Mouse (Mus musculus): ENCODE data around the gene Troap. TPM values are rescaled to one million over a fixed set of nuclear protein-coding genes. Genes with fewer than 3 reads are reported as not detected.
"Not testable (repeated sequence)": the region's sequence is repeated elsewhere in the genome, so short reads cannot be mapped to it uniquely, and the experiment has no call there.

Gene Troap
- polyA plus RNA-seq, 1 experiment from 2014 or later = 4.6 TPM

- Histone ChIP-seq H3K9me3 (replicated peaks) (no peaks in the 10 kb centered on the region), H3K27ac (replicated peaks) (no peak overlapping the region), H3K9ac (replicated peaks) (no peak overlapping the region), H3K4me1 (peaks cover 5% of the 10 kb centered on the region), H3K36me3 (no peaks in the 10 kb centered on the region), H3K27me3 (replicated peaks) (0 out of 2 replicates have a peak, but pooled peaks cover 3% of the 10 kb centered on the region), H3K4me3 (replicated peaks) (no peak overlapping the region), H3K4me2 (no peak overlapping the region)
- no peak for ATAC-seq (ENCODE audit: low FRiP score)
- 69% methylated on average over 3 of the region's 3 CpGs for WGBS
Measured at GRCm38 (mm10) chr15:99044854-99045253, 29.5 kb upstream of the Troap start.

GRCm38 (mm10) chr15:99045734-99046133 lies 28.6 kb upstream of the Troap start:
- ATAC-seq (ENCODE audit: low FRiP score); H3K4me1 ChIP-seq; H3K36me3 ChIP-seq; H3K9ac ChIP-seq (replicated peaks); H3K27ac ChIP-seq (replicated peaks); H3K27me3 ChIP-seq (replicated peaks); H3K9me3 ChIP-seq (replicated peaks); H3K4me2 ChIP-seq; H3K4me3 ChIP-seq (replicated peaks): not testable (repeated sequence)
- 88% methylated on average over 6 of the region's 6 CpGs for WGBS

GRCm38 (mm10) chr15:99049473-99050253 lies 24.7 kb upstream of the Troap start:
- Histone ChIP-seq H3K4me1 (peaks cover 8% of the 10 kb centered on the region; the same call in 1 of the 2 replicates), H3K27ac (replicated peaks) (no peak overlapping the region), H3K27me3 (replicated peaks) (peaks cover 34% of the 10 kb centered on the region), H3K9ac (replicated peaks) (no peak overlapping the region), H3K4me3 (replicated peaks) (no peak overlapping the region), H3K9me3 (replicated peaks) (no peaks in the 10 kb centered on the region), H3K36me3 (no peaks in the 10 kb centered on the region), H3K4me2 (no peak overlapping the region)
- no peak for ATAC-seq (ENCODE audit: low FRiP score)
- WGBS = 33% methylated on average over 13 of the region's 13 CpGs

GRCm38 (mm10) chr15:99053373-99053772 lies 21.0 kb upstream of the Troap start:
- 9% methylated on average over 9 of the region's 9 CpGs for WGBS
- Histone ChIP-seq H3K4me2 (0 out of 2 replicates have a peak overlapping the region, but pooled peaks have one; percentile 5), H3K4me3 (replicated peaks) (no peak overlapping the region), H3K9me3 (replicated peaks) (no peaks in the 10 kb centered on the region), H3K9ac (replicated peaks) (no peak overlapping the region), H3K4me1 (peaks cover 34% of the 10 kb centered on the region), H3K27me3 (replicated peaks) (peaks cover 71% of the 10 kb centered on the region), H3K36me3 (no peaks in the 10 kb centered on the region), H3K27ac (replicated peaks) (no peak overlapping the region)
- no peak for ATAC-seq (ENCODE audit: low FRiP score)

GRCm38 (mm10) chr15:99055040-99055439 lies 19.3 kb upstream of the Troap start, which contains the start of gene Prph:
Prph (plus strand) TSS chr15:99055174.
- 1% methylated on average over 29 of the region's 30 CpGs for WGBS
- H3K9me3 ChIP-seq (replicated peaks) = no peaks in the 10 kb centered on the region
- H3K36me3 ChIP-seq = no peaks in the 10 kb centered on the region
- H3K4me1 ChIP-seq = peaks cover 34% of the 10 kb centered on the region
- H3K27ac ChIP-seq (replicated peaks) = no peak within 1 kb of the TSS
- no peak for ATAC-seq (ENCODE audit: low FRiP score)
- peak within 1 kb of the TSS; percentile 21 for H3K9ac ChIP-seq (replicated peaks)
- H3K4me3 ChIP-seq (replicated peaks) = peak within 1 kb of the TSS; percentile 41
- peaks cover 83% of the 10 kb centered on the region for H3K27me3 ChIP-seq (replicated peaks)
- H3K4me2 ChIP-seq = peak within 1 kb of the TSS; percentile 81

GRCm38 (mm10) chr15:99055511-99055961 lies 18.8 kb upstream of the Troap start:
- Histone ChIP-seq H3K27ac (replicated peaks) (no peak overlapping the region), H3K4me1 (peaks cover 34% of the 10 kb centered on the region), H3K4me2 (peak overlapping the region; percentile 81), H3K27me3 (replicated peaks) (peaks cover 84% of the 10 kb centered on the region), H3K36me3 (no peaks in the 10 kb centered on the region), H3K9ac (replicated peaks) (peak overlapping the region; percentile 21), H3K9me3 (replicated peaks) (no peaks in the 10 kb centered on the region), H3K4me3 (replicated peaks) (peak overlapping the region; percentile 41)
- ATAC-seq (ENCODE audit: low FRiP score) = peak; percentile 57; the same call in 1 of the 2 replicates
- WGBS = 0% methylated on average over 36 of the region's 37 CpGs

- Histone ChIP-seq H3K4me2 (peak overlapping the region; percentile 81), H3K36me3 (no peaks in the 10 kb centered on the region), H3K9me3 (replicated peaks) (no peaks in the 10 kb centered on the region), H3K27me3 (replicated peaks) (peaks cover 86% of the 10 kb centered on the region), H3K4me3 (replicated peaks) (peak overlapping the region; percentile 41), H3K9ac (replicated peaks) (no peak overlapping the region), H3K4me1 (peaks cover 34% of the 10 kb centered on the region), H3K27ac (replicated peaks) (no peak overlapping the region)
- 6% methylated on average over 14 of the region's 14 CpGs for WGBS
- ATAC-seq (ENCODE audit: low FRiP score) = no peak
Measured at GRCm38 (mm10) chr15:99056332-99056731, 18.0 kb upstream of the Troap start.

- WGBS = 83% methylated on average over 12 of the region's 12 CpGs
- Histone ChIP-seq H3K27me3 (replicated peaks) (peaks cover 20% of the 10 kb centered on the region), H3K4me3 (replicated peaks) (no peak overlapping the region), H3K9me3 (replicated peaks) (no peaks in the 10 kb centered on the region), H3K4me2 (no peak overlapping the region), H3K27ac (replicated peaks) (no peak overlapping the region), H3K9ac (replicated peaks) (no peak overlapping the region), H3K36me3 (no peaks in the 10 kb centered on the region), H3K4me1 (no peaks in the 10 kb centered on the region)
- ATAC-seq (ENCODE audit: low FRiP score) = no peak
Measured at GRCm38 (mm10) chr15:99065557-99066165, 8.7 kb upstream of the Troap start.

- Histone ChIP-seq H3K9ac (replicated peaks) (no peak overlapping the region), H3K27me3 (replicated peaks) (peaks cover 7% of the 10 kb centered on the region; the same call in 1 of the 2 replicates), H3K27ac (replicated peaks) (no peak overlapping the region), H3K4me1 (peaks cover 16% of the 10 kb centered on the region), H3K36me3 (no peaks in the 10 kb centered on the region), H3K4me2 (no peak overlapping the region), H3K4me3 (replicated peaks) (no peak overlapping the region), H3K9me3 (replicated peaks) (no peaks in the 10 kb centered on the region)
- WGBS = 89% methylated on average over 1 of the region's 1 CpGs
- ATAC-seq (ENCODE audit: low FRiP score) = no peak
Measured at GRCm38 (mm10) chr15:99071988-99072387, 2.4 kb upstream of the Troap start.

- Histone ChIP-seq H3K27ac (replicated peaks) (peak overlapping the region; percentile 93), H3K4me3 (replicated peaks) (peak overlapping the region; percentile 51), H3K4me1 (peaks cover 16% of the 10 kb centered on the region), H3K9me3 (replicated peaks) (no peaks in the 10 kb centered on the region), H3K27me3 (replicated peaks) (0 out of 2 replicates have a peak, but pooled peaks cover 1% of the 10 kb centered on the region), H3K9ac (replicated peaks) (peak overlapping the region; percentile 71), H3K36me3 (no peaks in the 10 kb centered on the region), H3K4me2 (peak overlapping the region; percentile 83)
- ATAC-seq (ENCODE audit: low FRiP score) = peak; percentile 98
- WGBS = under 1% methylated on average over 44 of the region's 44 CpGs
Measured at GRCm38 (mm10) chr15:99074600-99075333, 392 bp downstream of the Troap start.

- not testable (repeated sequence) for H3K4me3 ChIP-seq (replicated peaks); H3K4me2 ChIP-seq; H3K9ac ChIP-seq (replicated peaks); H3K27ac ChIP-seq (replicated peaks); H3K36me3 ChIP-seq; H3K9me3 ChIP-seq (replicated peaks); H3K27me3 ChIP-seq (replicated peaks); ATAC-seq (ENCODE audit: low FRiP score)
- WGBS = 98% methylated on average over 3 of the region's 3 CpGs
- peaks cover 16% of the 10 kb centered on the region for H3K4me1 ChIP-seq
Measured at GRCm38 (mm10) chr15:99076011-99076410, 1.6 kb downstream of the Troap start.

All from neural tube, embryonic 15.5 days (tissue).